Mouse (Mus musculus) neural tube, embryonic 14.5 days (tissue): ENCODE results near the gene Spata31d1b. TPM values are rescaled to one million over a fixed set of nuclear protein-coding genes. Genes with fewer than 3 reads are reported as not detected.
A peak's percentile ranks its signal among the peaks of the same experiment; 100 is the strongest.
"Not testable (repeated sequence)": the region's sequence is repeated elsewhere in the genome, so short reads cannot be mapped to it uniquely, and the experiment has no call there.

Source experiments
- ATAC-seq: fragments of 200-750 bp; cut with Nextera tagmentation; 2 replicates; pipeline ENCODE4 v1.8.0; 2017; ENCODE audit warnings: low read depth, mild to moderate bottlenecking, moderate TSS enrichment, moderate library complexity
- H3K27ac ChIP-seq: fragments of 300-500 bp; sonication (generic); 2 replicates; pipeline ENCODE4 v1.5.1; 2014; ENCODE audit warnings: low read depth, mild to moderate bottlenecking, control low read depth, low read length, moderate library complexity, mixed read lengths
- H3K27me3 ChIP-seq: fragments of 300-500 bp; sonication (generic); 2 replicates; pipeline ENCODE4 v1.6.1; 2014; ENCODE audit warnings: low read length; ENCODE audit not compliant: control insufficient read depth, insufficient read depth
- H3K36me3 ChIP-seq: fragments of 300-500 bp; sonication (generic); 2 replicates; pipeline ENCODE4 v1.6.1; 2014; ENCODE audit warnings: low read length, mixed read lengths; ENCODE audit not compliant: control insufficient read depth, insufficient read depth
- H3K4me1 ChIP-seq: fragments of 300-500 bp; sonication (generic); 2 replicates; pipeline ENCODE4 v1.6.1; 2014; ENCODE audit warnings: low read length; ENCODE audit not compliant: control insufficient read depth, insufficient read depth
- H3K4me2 ChIP-seq: fragments of 300-500 bp; sonication (generic); 2 replicates; pipeline ENCODE4 v1.6.1; 2014; ENCODE audit warnings: mild to moderate bottlenecking, low read depth, low read length, control low read depth
- H3K4me3 ChIP-seq: fragments of 300-500 bp; sonication (generic); 2 replicates; pipeline ENCODE4 v1.5.1; 2014; ENCODE audit warnings: low read depth, low read length, control low read depth, mixed read lengths
- H3K9ac ChIP-seq: fragments of 300-500 bp; sonication (generic); replicated peaks from 2 replicates; pipeline ENCODE4 v1.6.1; 2014; ENCODE audit warnings: low read depth, mild to moderate bottlenecking, control low read depth, low read length, mixed read lengths
- H3K9me3 ChIP-seq: fragments of 300-500 bp; sonication (generic); 2 replicates; pipeline ENCODE4 v1.6.1; 2016; ENCODE audit warnings: low read length; ENCODE audit not compliant: control insufficient read depth
- WGBS: fragments of 180-500 bp; shearing (Covaris S2); extraction: QIAGEN DNeasy Blood & Tissue Kit; methylation state at CpG from one replicate; pipeline ENCODE4 v1.1.7; 2014; 5-methylcytosine and 5-hydroxymethylcytosine counted together
- polyA plus RNA-seq: library from polyadenylated mRNA; unstranded; fragments of >200 nt; fragmentation: Nextera tagmentation; extraction: Ambion mirVana; gene quantifications from 2 replicates; pipeline ENCODE4 v1.2.1, GENCODE M21; 2014

Gene Spata31d1b
- polyA plus RNA-seq: not detected in 2 replicates

DNA sequence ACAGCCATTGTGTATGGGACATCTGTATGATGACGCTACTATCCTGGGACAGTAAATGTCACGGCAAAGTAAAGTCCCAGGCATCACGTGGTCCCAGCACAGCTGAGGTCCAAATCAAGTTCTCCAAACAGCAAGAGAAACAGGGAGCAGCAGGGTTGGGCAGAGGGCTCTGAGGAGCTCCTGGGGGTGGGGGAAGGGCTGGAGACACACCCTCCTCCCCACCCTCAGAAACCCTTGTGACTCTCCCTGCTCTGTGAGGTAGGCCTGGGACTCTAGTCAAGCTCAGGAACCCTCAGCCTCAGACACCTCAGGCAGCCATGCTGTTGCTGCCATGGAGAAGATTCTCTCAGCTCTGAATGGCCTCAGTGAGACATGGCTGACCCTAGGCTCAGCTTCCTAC lies at the start of gene Spata31d1b:
Spata31d1b (plus strand) TSS at position 301 of the 400 bp plus-strand sequence.
- H3K27me3 ChIP-seq, H3K9ac ChIP-seq, H3K36me3 ChIP-seq, H3K4me1 ChIP-seq, ATAC-seq, H3K4me2 ChIP-seq, H3K9me3 ChIP-seq, H3K4me3 ChIP-seq, H3K27ac ChIP-seq: not testable (repeated sequence)
- WGBS: 68% methylated on average over 3 of the region's 3 CpGs

DNA sequence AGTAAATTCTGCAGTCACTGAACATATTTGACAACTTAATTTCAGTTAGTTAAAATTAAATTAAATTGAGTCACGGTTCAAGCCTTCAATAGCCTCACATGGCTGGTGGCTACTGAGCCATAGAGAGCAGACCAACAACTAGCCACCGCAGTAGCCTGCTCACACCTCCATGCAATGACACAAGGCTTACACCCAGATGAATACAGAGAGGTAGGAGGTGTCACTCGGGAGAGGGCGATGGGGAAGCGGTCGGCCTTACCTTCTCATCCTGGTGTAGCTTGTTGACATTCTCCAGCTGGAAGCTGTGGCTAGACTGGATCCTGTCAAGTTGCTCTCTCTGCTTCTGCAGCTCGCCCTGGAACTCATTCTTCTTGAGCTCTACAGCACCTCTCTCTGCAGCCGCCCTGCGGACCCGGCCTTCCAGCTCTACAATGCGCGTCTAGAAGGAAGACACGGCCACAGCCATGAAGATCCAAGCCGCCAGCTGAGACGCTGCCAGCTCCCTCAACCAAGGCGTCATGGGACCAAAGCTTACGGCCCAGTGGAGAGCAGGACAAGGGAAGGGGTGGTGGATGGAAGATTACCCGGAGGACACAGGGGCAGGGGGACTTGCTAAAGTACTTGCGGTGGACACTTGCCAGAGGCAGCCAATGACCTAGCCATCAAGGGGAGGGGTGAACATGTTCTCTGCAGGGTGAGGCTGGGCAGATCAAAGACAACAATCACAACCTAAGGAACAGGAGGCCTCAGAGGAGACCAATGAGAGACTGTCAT lies 48.0 kb upstream of the Spata31d1b start:
- WGBS: 94% methylated on average over 19 of the region's 19 CpGs
- no peaks in the 10 kb centered on the region for H3K9me3 ChIP-seq
- H3K4me1 ChIP-seq: no peaks in the 10 kb centered on the region
- no peak overlapping the region for H3K4me2 ChIP-seq
- no peaks in the 10 kb centered on the region for H3K36me3 ChIP-seq
- no peak for ATAC-seq
- H3K27me3 ChIP-seq: no peaks in the 10 kb centered on the region
- no peak overlapping the region for H3K27ac ChIP-seq
- no peak overlapping the region for H3K9ac ChIP-seq
- no peak overlapping the region for H3K4me3 ChIP-seq

DNA sequence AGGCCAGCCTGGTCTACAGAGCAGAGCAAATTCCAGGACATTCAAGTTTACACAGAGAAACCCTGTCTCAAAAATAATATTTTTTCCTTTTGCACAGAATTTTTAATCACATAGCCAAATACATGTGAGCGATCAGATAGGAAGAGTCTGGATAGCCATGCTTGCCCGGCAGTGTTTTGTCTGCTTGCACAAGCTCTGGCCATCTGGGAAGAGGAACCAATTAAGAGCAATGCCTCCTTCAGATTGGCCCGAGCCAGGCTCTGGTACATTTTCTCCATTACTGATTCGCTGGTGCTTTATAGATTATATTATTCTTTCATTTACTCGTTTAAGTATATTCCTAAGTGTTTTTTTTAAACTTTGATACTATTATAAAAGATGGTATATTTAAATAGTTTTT lies 44.3 kb upstream of the Spata31d1b start:
- Histone ChIP-seq H3K9ac (no peak overlapping the region), H3K4me3 (no peak overlapping the region), H3K4me2 (no peak overlapping the region), H3K27me3 (no peaks in the 10 kb centered on the region), H3K9me3 (no peaks in the 10 kb centered on the region), H3K27ac (no peak overlapping the region), H3K36me3 (no peaks in the 10 kb centered on the region), H3K4me1 (peaks cover 5% of the 10 kb centered on the region)
- no peak for ATAC-seq
- WGBS: 81% methylated on average over 5 of the region's 5 CpGs

DNA sequence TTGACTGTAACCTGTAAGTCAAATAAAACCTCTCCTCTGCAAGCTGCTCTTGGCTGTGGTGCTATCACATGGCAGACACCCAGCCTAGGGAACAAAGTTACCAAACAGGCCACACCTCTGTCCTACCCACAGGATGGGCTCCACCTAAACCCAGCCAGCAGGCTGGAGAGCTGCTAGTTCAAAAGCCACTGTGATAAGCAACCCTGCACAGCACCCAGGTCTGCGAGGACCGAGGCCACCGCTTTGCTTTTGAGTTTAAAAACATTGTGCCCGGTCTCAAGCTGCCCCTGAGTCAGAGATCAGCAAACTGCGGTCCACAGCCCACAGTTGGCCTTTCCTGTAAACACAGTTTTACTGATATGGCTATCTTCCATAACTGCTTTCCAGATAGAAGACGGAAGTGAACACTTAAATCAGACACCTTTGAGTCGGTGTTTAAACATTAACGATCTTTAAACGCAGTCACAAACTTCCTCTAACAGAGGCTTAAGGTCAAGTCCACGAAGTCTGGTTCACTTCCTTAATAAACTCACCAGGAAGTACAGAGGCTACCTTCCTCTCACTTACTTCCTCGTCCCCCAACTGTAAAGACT lies 43.5 kb upstream of the Spata31d1b start:
- peak overlapping the region; percentile 10; the same call in 1 of the 2 replicates for H3K27ac ChIP-seq

DNA sequence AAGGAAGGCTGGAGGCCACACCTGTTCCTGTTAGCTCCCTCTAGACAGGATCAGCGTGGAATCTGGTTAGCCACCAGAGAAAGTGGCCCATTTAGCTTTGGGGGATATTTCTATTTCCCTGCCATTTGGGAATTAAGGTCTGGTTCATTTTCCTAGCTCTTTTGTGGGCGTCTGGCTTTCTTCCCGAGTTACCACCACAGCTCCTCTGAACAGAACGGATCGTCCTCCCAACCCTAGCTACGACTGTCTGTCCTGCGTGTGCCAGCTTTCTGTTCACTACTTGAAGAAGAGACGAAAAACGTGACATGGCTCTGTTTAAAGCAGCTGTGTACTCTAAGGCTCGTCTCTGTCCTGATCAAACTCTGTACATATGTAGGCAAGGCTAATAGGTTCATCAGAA lies 42.1 kb upstream of the Spata31d1b start:
- Histone ChIP-seq H3K9ac (no peak overlapping the region), H3K4me1 (peaks cover 15% of the 10 kb centered on the region), H3K4me3 (no peak overlapping the region), H3K27me3 (no peaks in the 10 kb centered on the region), H3K4me2 (no peak overlapping the region), H3K36me3 (no peaks in the 10 kb centered on the region), H3K9me3 (no peaks in the 10 kb centered on the region), H3K27ac (no peak overlapping the region)
- 80% methylated on average over 10 of the region's 10 CpGs for WGBS
- no peak for ATAC-seq

More for the DNA sequence above, 43.5 kb upstream of the Spata31d1b start:
- Histone ChIP-seq H3K9me3 (no peaks in the 10 kb centered on the region), H3K27me3 (no peaks in the 10 kb centered on the region), H3K4me2 (no peak overlapping the region), H3K4me1 (peaks cover 10% of the 10 kb centered on the region), H3K9ac (no peak overlapping the region), H3K36me3 (no peaks in the 10 kb centered on the region), H3K4me3 (no peak overlapping the region)
- WGBS: 78% methylated on average over 11 of the region's 11 CpGs
- no peak for ATAC-seq

DNA sequence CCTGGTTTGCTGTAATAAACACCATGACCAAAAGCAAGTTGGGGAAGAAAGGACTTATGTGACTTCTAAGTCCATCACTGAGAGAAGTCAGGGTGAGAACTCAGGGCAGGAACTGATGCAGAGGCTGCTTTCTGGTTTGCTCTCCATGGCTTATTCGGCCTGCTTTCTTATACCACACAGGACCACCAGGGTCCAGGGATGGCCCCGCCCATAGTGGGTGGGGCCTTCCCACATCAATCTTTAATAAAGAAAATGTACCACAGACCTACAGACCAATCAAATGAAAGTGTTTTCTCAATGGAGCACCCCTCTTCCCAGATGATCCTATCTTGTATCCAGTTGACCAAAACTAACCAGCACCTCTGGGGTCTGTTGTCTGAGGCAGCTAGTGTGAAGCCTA lies 40.6 kb upstream of the Spata31d1b start:
- no peak overlapping the region for H3K9ac ChIP-seq
- WGBS: 52% methylated on average over 2 of the region's 2 CpGs
- no peaks in the 10 kb centered on the region for H3K9me3 ChIP-seq
- H3K4me1 ChIP-seq: peaks cover 15% of the 10 kb centered on the region
- peak overlapping the region; percentile 28; the same call in 1 of the 2 replicates for H3K27ac ChIP-seq
- H3K27me3 ChIP-seq: no peaks in the 10 kb centered on the region
- H3K4me3 ChIP-seq: no peak overlapping the region
- H3K36me3 ChIP-seq: no peaks in the 10 kb centered on the region
- no peak overlapping the region for H3K4me2 ChIP-seq
- peak; percentile 25; the same call in 1 of the 2 replicates for ATAC-seq

DNA sequence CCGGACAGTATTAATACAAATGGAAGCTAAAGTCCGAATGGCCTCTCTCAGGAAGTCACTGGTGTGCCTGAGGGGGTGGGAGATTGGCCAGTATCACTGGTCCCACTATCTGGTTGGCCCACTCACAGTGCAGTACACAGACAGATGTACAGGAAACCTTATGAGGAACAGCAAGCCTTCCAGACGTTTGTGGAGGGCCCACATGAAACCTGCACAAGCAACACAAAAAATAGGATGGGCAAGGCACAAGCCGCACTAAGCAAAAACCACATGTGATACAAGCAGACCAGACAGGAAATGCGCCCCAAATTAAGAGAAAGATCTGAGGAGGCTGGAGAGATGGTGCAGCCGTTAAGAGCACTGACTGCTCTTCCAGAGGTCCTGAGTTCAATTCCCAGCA lies 39.8 kb upstream of the Spata31d1b start:
- H3K4me3 ChIP-seq: no peak overlapping the region
- 52% methylated on average over 6 of the region's 6 CpGs for WGBS
- peaks cover 15% of the 10 kb centered on the region for H3K4me1 ChIP-seq
- peak overlapping the region; percentile 55; the same call in 1 of the 2 replicates for H3K27ac ChIP-seq
- H3K36me3 ChIP-seq: no peaks in the 10 kb centered on the region
- no peaks in the 10 kb centered on the region for H3K9me3 ChIP-seq
- H3K27me3 ChIP-seq: no peaks in the 10 kb centered on the region
- no peak for ATAC-seq
- H3K4me2 ChIP-seq: no peak overlapping the region
- H3K9ac ChIP-seq: no peak overlapping the region

DNA sequence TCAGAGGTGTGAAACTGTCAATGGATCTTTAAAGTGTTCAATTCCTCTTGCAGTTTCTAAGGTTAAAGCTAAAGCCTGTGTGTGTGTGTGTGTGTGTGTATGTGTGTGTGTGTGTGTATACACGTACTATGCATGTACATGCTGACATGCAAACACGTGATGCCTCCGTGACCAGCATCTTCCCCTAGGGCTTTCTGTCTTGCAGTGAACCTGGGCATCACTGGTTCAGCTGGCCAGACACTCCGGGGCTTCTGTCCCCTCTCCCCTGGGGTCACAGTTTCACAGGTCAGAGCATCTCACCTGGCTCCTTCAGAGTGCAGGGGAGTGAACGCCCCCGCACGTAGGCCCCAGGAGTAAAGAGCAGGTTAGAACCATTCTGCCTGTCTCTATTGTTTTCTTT lies 38.5 kb upstream of the Spata31d1b start:
- peak overlapping the region; percentile 52; the same call in 1 of the 2 replicates for H3K27ac ChIP-seq
- 18% methylated on average over 7 of the region's 7 CpGs for WGBS
- no peak overlapping the region for H3K9ac ChIP-seq
- peak overlapping the region; percentile 6; the same call in 1 of the 2 replicates for H3K4me3 ChIP-seq
- no peaks in the 10 kb centered on the region for H3K36me3 ChIP-seq
- H3K4me1 ChIP-seq: peaks cover 15% of the 10 kb centered on the region
- no peak for ATAC-seq
- H3K4me2 ChIP-seq: peak overlapping the region; percentile 69
- H3K9me3 ChIP-seq: no peaks in the 10 kb centered on the region
- H3K27me3 ChIP-seq: no peaks in the 10 kb centered on the region

DNA sequence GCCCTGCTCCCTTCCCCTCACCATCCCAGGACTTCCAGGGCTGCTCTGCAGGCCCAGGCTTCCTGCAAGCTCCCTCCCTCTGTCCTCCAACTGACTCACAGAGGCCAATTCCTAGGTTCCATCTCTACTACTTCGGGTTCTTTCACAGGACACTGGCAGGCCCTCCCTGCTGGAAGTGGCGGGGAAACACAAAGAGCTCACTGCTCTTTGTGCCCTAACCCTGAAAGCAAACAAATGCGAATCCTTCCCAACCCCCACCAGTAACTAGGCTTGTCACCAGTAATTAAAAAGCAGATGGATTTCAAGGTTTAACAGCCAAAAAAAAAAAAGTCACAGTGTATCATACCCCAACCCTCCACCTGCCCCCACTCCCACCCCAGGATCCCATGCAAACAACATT lies 37.9 kb upstream of the Spata31d1b start:
- H3K4me1 ChIP-seq: peaks cover 15% of the 10 kb centered on the region
- peak; percentile 7; the same call in 1 of the 2 replicates for ATAC-seq
- 0 out of 2 replicates have a peak overlapping the region, but pooled peaks have one; percentile 4 for H3K9ac ChIP-seq
- H3K9me3 ChIP-seq: no peaks in the 10 kb centered on the region
- H3K4me2 ChIP-seq: peak overlapping the region; percentile 69
- H3K4me3 ChIP-seq: peak overlapping the region; percentile 74
- WGBS: 5% methylated on average over 3 of the region's 3 CpGs
- peak overlapping the region; percentile 29; the same call in 1 of the 2 replicates for H3K27ac ChIP-seq
- H3K27me3 ChIP-seq: no peaks in the 10 kb centered on the region
- H3K36me3 ChIP-seq: no peaks in the 10 kb centered on the region
